Mouse (Mus musculus): ENCODE data around the gene Olfr1220. TPM values are rescaled to one million over a fixed set of nuclear protein-coding genes. Genes with fewer than 3 reads are reported as not detected.

Olfr1220 gene
- not detected in 2 replicates for polyA plus RNA-seq (2015; fragmentation: Nextera tagmentation; extraction: Ambion mirVana)

DNA sequence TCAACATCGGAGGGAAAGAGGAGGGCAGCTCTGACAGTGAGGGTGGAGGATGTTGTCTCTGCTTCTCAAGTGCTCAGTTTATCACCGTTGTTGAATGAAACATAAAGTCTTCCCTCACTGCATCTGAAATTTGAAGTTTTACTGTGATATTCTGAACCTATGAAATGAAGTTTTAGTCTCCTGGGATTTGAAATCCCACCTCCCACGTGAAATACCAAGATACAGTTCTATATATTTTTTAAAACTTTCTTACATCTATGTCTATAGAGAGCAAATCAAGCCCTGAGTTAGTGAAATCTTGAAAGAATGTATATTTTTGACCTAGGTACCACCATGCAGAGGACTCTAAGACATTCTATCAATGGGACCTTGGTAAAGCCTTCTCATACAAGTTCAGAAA, at the start of gene Olfr1220:
Olfr1220 (minus strand) TSS at position 101 of the 400 bp plus-strand sequence.
- H3K9ac ChIP-seq: no peak within 1 kb of the TSS
- no peak within 1 kb of the TSS for H3K4me3 ChIP-seq
- H3K27ac ChIP-seq (replicated peaks): no peak within 1 kb of the TSS
- H3K27me3 ChIP-seq: no peaks in the 10 kb centered on the region
- H3K4me1 ChIP-seq (replicated peaks): no peaks in the 10 kb centered on the region
- ATAC-seq (ENCODE audit: low read depth): no peak
- WGBS: 82% methylated on average over 3 of the region's 3 CpGs
- no peaks in the 10 kb centered on the region for H3K9me3 ChIP-seq
- H3K36me3 ChIP-seq: no peaks in the 10 kb centered on the region
- H3K4me2 ChIP-seq: no peak within 1 kb of the TSS

DNA sequence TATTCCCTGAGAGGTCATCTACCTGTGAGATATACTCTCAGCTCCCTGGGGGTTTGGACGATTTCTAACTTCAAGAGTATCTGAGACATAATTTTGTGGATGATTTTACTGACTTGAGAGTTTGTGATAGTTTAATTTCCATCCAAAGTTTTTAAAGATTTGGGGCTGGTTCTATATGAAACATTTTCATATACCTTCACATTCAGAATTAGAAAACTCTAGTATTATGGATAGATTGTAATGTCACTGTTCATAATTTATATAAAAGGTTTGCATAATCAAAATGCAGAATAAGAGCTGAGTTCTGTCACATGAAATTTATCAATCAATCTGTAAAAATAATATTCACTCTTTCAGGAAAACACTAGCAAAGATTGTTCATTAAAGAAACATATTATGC, 44.8 kb upstream of the Olfr1220 start, which contains the start of gene Olfr1223:
Olfr1223 (minus strand) TSS at position 101 of the 400 bp plus-strand sequence.
- Histone ChIP-seq H3K36me3 (no peaks in the 10 kb centered on the region), H3K9me3 (no peaks in the 10 kb centered on the region), H3K9ac (no peak within 1 kb of the TSS), H3K27ac (replicated peaks) (no peak within 1 kb of the TSS), H3K4me3 (no peak within 1 kb of the TSS), H3K4me1 (replicated peaks) (no peaks in the 10 kb centered on the region), H3K27me3 (no peaks in the 10 kb centered on the region), H3K4me2 (no peak within 1 kb of the TSS)
- ATAC-seq (ENCODE audit: low read depth): no peak
- 76% methylated on average over 1 of the region's 1 CpGs for WGBS

DNA sequence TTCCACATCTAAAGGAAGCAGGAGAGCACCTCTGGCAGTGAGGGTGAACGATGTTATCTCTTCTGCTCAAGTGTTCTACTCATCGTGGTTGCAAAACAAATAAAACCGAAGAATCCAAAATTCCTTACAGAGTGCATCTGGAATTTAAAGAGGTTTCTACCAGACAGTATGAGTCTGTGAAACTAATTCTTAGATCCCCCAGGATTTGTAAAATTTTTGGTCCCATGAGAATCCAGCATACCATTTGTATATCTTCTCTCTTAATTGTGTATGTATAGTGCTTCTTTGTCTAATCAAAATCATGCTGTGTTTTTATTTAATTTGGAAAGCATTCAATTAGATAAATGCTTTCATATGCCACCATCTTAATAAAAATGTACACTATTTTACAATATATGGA, 26.3 kb upstream of the Olfr1220 start, which contains the start of gene Olfr1222:
Olfr1222 (minus strand) TSS at position 101 of the 400 bp plus-strand sequence.
- Histone ChIP-seq H3K4me2 (no peak within 1 kb of the TSS), H3K9ac (no peak within 1 kb of the TSS), H3K36me3 (no peaks in the 10 kb centered on the region), H3K27ac (replicated peaks) (no peak within 1 kb of the TSS), H3K4me3 (no peak within 1 kb of the TSS), H3K27me3 (no peaks in the 10 kb centered on the region), H3K9me3 (no peaks in the 10 kb centered on the region), H3K4me1 (replicated peaks) (no peaks in the 10 kb centered on the region)
- ATAC-seq (ENCODE audit: low read depth): no peak
- 84% methylated on average over 3 of the region's 3 CpGs for WGBS

- no peak within 1 kb of the TSS for H3K27ac ChIP-seq (replicated peaks)
- ATAC-seq (ENCODE audit: low read depth): no peak
- no peaks in the 10 kb centered on the region for H3K36me3 ChIP-seq
- H3K4me2 ChIP-seq: no peak within 1 kb of the TSS
- H3K4me1 ChIP-seq (replicated peaks): no peaks in the 10 kb centered on the region
- no peaks in the 10 kb centered on the region for H3K27me3 ChIP-seq
- H3K9ac ChIP-seq: no peak within 1 kb of the TSS
- no peaks in the 10 kb centered on the region for H3K9me3 ChIP-seq
- no peak within 1 kb of the TSS for H3K4me3 ChIP-seq
- 91% methylated on average over 2 of the region's 2 CpGs for WGBS
These were observed 10.5 kb upstream of the Olfr1220 start, which contains the start of gene Olfr1221 for GRCm38 (mm10) chr2:89117183-89117582. Olfr1221 (minus strand) TSS chr2:89117283.

DNA sequence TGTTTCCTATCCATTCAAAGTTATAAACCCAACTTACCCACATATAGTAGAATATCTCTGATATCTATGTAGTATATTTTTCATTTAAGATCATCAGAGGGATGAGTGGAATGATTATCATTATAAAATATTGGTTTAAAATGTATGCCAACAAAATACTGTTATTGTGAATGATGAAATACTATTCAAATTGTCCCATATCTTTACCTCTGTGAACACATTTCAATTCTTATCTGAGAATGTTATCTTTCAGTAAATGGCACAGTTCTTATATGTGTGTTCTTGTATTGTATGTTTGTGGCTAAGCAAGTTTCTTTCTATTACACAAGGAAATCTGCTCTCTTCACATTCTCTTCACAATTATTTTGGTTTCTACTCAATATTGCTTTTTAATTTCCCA, 984 bp downstream of the Olfr1220 start:
- ATAC-seq (ENCODE audit: low read depth): no peak
- no peaks in the 10 kb centered on the region for H3K27me3 ChIP-seq
- H3K27ac ChIP-seq (replicated peaks): no peak overlapping the region
- no peak overlapping the region for H3K4me3 ChIP-seq
- H3K9ac ChIP-seq: no peak overlapping the region
- no peaks in the 10 kb centered on the region for H3K9me3 ChIP-seq
- H3K4me1 ChIP-seq (replicated peaks): no peaks in the 10 kb centered on the region
- no peaks in the 10 kb centered on the region for H3K36me3 ChIP-seq
- H3K4me2 ChIP-seq: no peak overlapping the region

GRCm38 (mm10) chr2:89093848-89094247, 12.8 kb downstream of the Olfr1220 start:
- Histone ChIP-seq H3K27me3 (no peaks in the 10 kb centered on the region), H3K4me3 (no peak overlapping the region), H3K4me1 (replicated peaks) (no peaks in the 10 kb centered on the region), H3K9ac (no peak overlapping the region), H3K9me3 (no peaks in the 10 kb centered on the region), H3K36me3 (no peaks in the 10 kb centered on the region), H3K4me2 (no peak overlapping the region), H3K27ac (replicated peaks) (no peak overlapping the region)
- ATAC-seq (ENCODE audit: low read depth): no peak
- 100% methylated on average over 1 of the region's 1 CpGs for WGBS

GRCm38 (mm10) chr2:89083413-89083812, 23.2 kb downstream of the Olfr1220 start, which contains the start of gene Olfr1219:
Olfr1219 (minus strand) TSS chr2:89083513.
- no peak within 1 kb of the TSS for H3K9ac ChIP-seq
- H3K36me3 ChIP-seq: no peaks in the 10 kb centered on the region
- WGBS: 58% methylated on average over 1 of the region's 1 CpGs
- H3K27ac ChIP-seq (replicated peaks): no peak within 1 kb of the TSS
- H3K27me3 ChIP-seq: no peaks in the 10 kb centered on the region
- H3K4me3 ChIP-seq: no peak within 1 kb of the TSS
- ATAC-seq (ENCODE audit: low read depth): no peak
- H3K4me1 ChIP-seq (replicated peaks): no peaks in the 10 kb centered on the region
- no peaks in the 10 kb centered on the region for H3K9me3 ChIP-seq
- no peak within 1 kb of the TSS for H3K4me2 ChIP-seq

DNA sequence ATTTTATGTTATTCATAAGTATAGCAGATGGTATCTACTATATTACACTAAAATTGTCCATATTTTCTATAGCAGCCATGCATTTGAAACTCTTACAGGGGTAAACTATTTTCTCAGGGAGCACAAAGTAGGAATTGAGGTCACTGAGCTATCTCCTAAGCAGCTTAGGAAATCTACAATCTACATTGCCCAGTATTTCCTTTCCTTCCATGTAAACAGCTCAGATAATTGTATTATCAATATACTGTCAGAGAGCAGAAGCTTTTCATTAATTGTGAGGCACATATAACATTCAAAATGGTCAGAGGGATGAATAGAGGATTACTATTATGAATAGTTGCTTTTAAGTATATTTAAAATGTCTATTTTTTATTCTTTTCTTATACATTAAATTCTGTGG, 25.1 kb downstream of the Olfr1220 start:
- no peak for ATAC-seq (ENCODE audit: low read depth)
- Histone ChIP-seq H3K9me3 (no peaks in the 10 kb centered on the region), H3K4me1 (replicated peaks) (no peaks in the 10 kb centered on the region), H3K27me3 (no peaks in the 10 kb centered on the region), H3K9ac (no peak overlapping the region), H3K4me2 (no peak overlapping the region), H3K36me3 (no peaks in the 10 kb centered on the region), H3K4me3 (no peak overlapping the region), H3K27ac (replicated peaks) (no peak overlapping the region)

GRCm38 (mm10) chr2:89061087-89061486, 45.5 kb downstream of the Olfr1220 start, which contains the start of gene Olfr1218:
Olfr1218 (minus strand) TSS chr2:89061187.
- ATAC-seq (ENCODE audit: low read depth): no peak
- no peak within 1 kb of the TSS for H3K4me2 ChIP-seq
- no peak within 1 kb of the TSS for H3K4me3 ChIP-seq
- H3K4me1 ChIP-seq (replicated peaks): no peaks in the 10 kb centered on the region
- no peak within 1 kb of the TSS for H3K9ac ChIP-seq
- H3K27me3 ChIP-seq: no peaks in the 10 kb centered on the region
- no peaks in the 10 kb centered on the region for H3K36me3 ChIP-seq
- H3K9me3 ChIP-seq: no peaks in the 10 kb centered on the region
- H3K27ac ChIP-seq (replicated peaks): no peak within 1 kb of the TSS

Other genes with a start within 250 kb of the Olfr1220 start
- not detected in 2 replicates for gene Olfr1206, start 243.6 kb downstream of the Olfr1220 start, polyA plus RNA-seq (2015; fragmentation: Nextera tagmentation; extraction: Ambion mirVana)
- not detected in 2 replicates for gene Olfr1208, start 204.5 kb downstream of the Olfr1220 start, polyA plus RNA-seq (2015; fragmentation: Nextera tagmentation; extraction: Ambion mirVana)
- not detected in 2 replicates for gene Olfr1209, start 191.7 kb downstream of the Olfr1220 start, polyA plus RNA-seq (2015; fragmentation: Nextera tagmentation; extraction: Ambion mirVana)
- gene Olfr1211, start 168.7 kb downstream of the Olfr1220 start, polyA plus RNA-seq (2015; fragmentation: Nextera tagmentation; extraction: Ambion mirVana): not detected in 2 replicates
- gene Olfr1212, start 152.9 kb downstream of the Olfr1220 start, polyA plus RNA-seq (2015; fragmentation: Nextera tagmentation; extraction: Ambion mirVana): not detected in 2 replicates
- gene Gm13762, start 126.6 kb downstream of the Olfr1220 start, polyA plus RNA-seq (2015; fragmentation: Nextera tagmentation; extraction: Ambion mirVana): not detected in 2 replicates
- not detected in 2 replicates for gene Olfr1214, start 114.2 kb downstream of the Olfr1220 start, polyA plus RNA-seq (2015; fragmentation: Nextera tagmentation; extraction: Ambion mirVana)
- gene Olfr1215, start 99.9 kb downstream of the Olfr1220 start, polyA plus RNA-seq (2015; fragmentation: Nextera tagmentation; extraction: Ambion mirVana): not detected in 2 replicates
- gene Olfr1216, start 88.5 kb downstream of the Olfr1220 start, polyA plus RNA-seq (2015; fragmentation: Nextera tagmentation; extraction: Ambion mirVana): not detected in 2 replicates
- gene Olfr1217, start 74.8 kb downstream of the Olfr1220 start, polyA plus RNA-seq (2015; fragmentation: Nextera tagmentation; extraction: Ambion mirVana): not detected in 2 replicates
- not detected in 2 replicates for gene Olfr1218, start 45.6 kb downstream of the Olfr1220 start, polyA plus RNA-seq (2015; fragmentation: Nextera tagmentation; extraction: Ambion mirVana)
- not detected in 2 replicates for gene Olfr1219, start 23.3 kb downstream of the Olfr1220 start, polyA plus RNA-seq (2015; fragmentation: Nextera tagmentation; extraction: Ambion mirVana)
- gene Olfr1221, start 10.4 kb upstream of the Olfr1220 start, polyA plus RNA-seq (2015; fragmentation: Nextera tagmentation; extraction: Ambion mirVana): not detected in 2 replicates
- not detected in 2 replicates for gene Olfr1222, start 26.2 kb upstream of the Olfr1220 start, polyA plus RNA-seq (2015; fragmentation: Nextera tagmentation; extraction: Ambion mirVana)
- not detected in 2 replicates for gene Olfr1223, start 44.7 kb upstream of the Olfr1220 start, polyA plus RNA-seq (2015; fragmentation: Nextera tagmentation; extraction: Ambion mirVana)
- not detected in 2 replicates for gene Olfr1224-ps1, start 57.3 kb upstream of the Olfr1220 start, polyA plus RNA-seq (2015; fragmentation: Nextera tagmentation; extraction: Ambion mirVana)
- gene Olfr1225, start 67.8 kb upstream of the Olfr1220 start, polyA plus RNA-seq (2015; fragmentation: Nextera tagmentation; extraction: Ambion mirVana): not detected in 2 replicates
- not detected in 2 replicates for gene Olfr1226, start 93.2 kb upstream of the Olfr1220 start, polyA plus RNA-seq (2015; fragmentation: Nextera tagmentation; extraction: Ambion mirVana)
- gene Olfr1228, start 147.2 kb upstream of the Olfr1220 start, polyA plus RNA-seq (2015; fragmentation: Nextera tagmentation; extraction: Ambion mirVana): not detected in 2 replicates
- not detected in 2 replicates for gene Olfr1229, start 181.2 kb upstream of the Olfr1220 start, polyA plus RNA-seq (2015; fragmentation: Nextera tagmentation; extraction: Ambion mirVana)
- not detected in 2 replicates for gene Olfr1230, start 190.4 kb upstream of the Olfr1220 start, polyA plus RNA-seq (2015; fragmentation: Nextera tagmentation; extraction: Ambion mirVana)
- not detected in 2 replicates for gene Olfr1231, start 200.2 kb upstream of the Olfr1220 start, polyA plus RNA-seq (2015; fragmentation: Nextera tagmentation; extraction: Ambion mirVana)
- gene Olfr1232, start 222.8 kb upstream of the Olfr1220 start, polyA plus RNA-seq (2015; fragmentation: Nextera tagmentation; extraction: Ambion mirVana): not detected in 2 replicates
- not detected in 2 replicates for gene Olfr1233, start 235.6 kb upstream of the Olfr1220 start, polyA plus RNA-seq (2015; fragmentation: Nextera tagmentation; extraction: Ambion mirVana)

All from neural tube, embryonic 13.5 days (tissue).